Mouse (Mus musculus): ENCODE measurements around the gene Fiz1. TPM values are rescaled to one million over a fixed set of nuclear protein-coding genes. Genes with fewer than 3 reads are reported as not detected.
"Not testable (repeated sequence)": the region's sequence is repeated elsewhere in the genome, so short reads cannot be mapped to it uniquely, and the experiment has no call there.

Fiz1 gene
- polyA plus RNA-seq, 1 experiment from 2014 or later = 30.0 TPM

- DNase-seq (ENCODE audit: low spot score) = no peak
- no peak overlapping the region for H3K4me3 ChIP-seq (replicated peaks; ENCODE audit: low read length)
- WGBS = 82% methylated on average over 63 of the region's 63 CpGs
- H3K27me3 ChIP-seq (ENCODE audit: control insufficient read depth, insufficient read depth, low read length) = no peaks in the 10 kb centered on the region
- no peak overlapping the region for H3K27ac ChIP-seq
- no peak for ATAC-seq (ENCODE audit: low FRiP score)
- peaks cover 26% of the 10 kb centered on the region for H3K9me3 ChIP-seq (ENCODE audit: control insufficient read depth, low read length)
- H3K4me1 ChIP-seq (replicated peaks; ENCODE audit: control insufficient read depth, insufficient read depth, low read length) = no peaks in the 10 kb centered on the region
- peaks cover 80% of the 10 kb centered on the region for H3K36me3 ChIP-seq (replicated peaks; ENCODE audit: control insufficient read depth, insufficient read depth)
- H3K9ac ChIP-seq = no peak overlapping the region
- H3K4me2 ChIP-seq (replicated peaks) = no peak overlapping the region
Observed at GRCm38 (mm10) chr7:5030554-5031275, 16.2 kb upstream of the Fiz1 start.

- Histone ChIP-seq H3K4me3 (replicated peaks; ENCODE audit: low read length) (0 out of 2 replicates have a peak overlapping the region, but pooled peaks have one; percentile 7), H3K36me3 (replicated peaks; ENCODE audit: control insufficient read depth, insufficient read depth) (peaks cover 72% of the 10 kb centered on the region), H3K27me3 (ENCODE audit: control insufficient read depth, insufficient read depth, low read length) (no peaks in the 10 kb centered on the region), H3K4me1 (replicated peaks; ENCODE audit: control insufficient read depth, insufficient read depth, low read length) (no peaks in the 10 kb centered on the region), H3K9ac (no peak overlapping the region), H3K4me2 (replicated peaks) (no peak overlapping the region), H3K9me3 (ENCODE audit: control insufficient read depth, low read length) (peaks cover 26% of the 10 kb centered on the region), H3K27ac (no peak overlapping the region)
- no peak for ATAC-seq (ENCODE audit: low FRiP score)
- no peak for DNase-seq (ENCODE audit: low spot score)
- 93% methylated on average over 21 of the region's 21 CpGs for WGBS
Observed at GRCm38 (mm10) chr7:5029946-5030345, 15.4 kb upstream of the Fiz1 start.

GRCm38 (mm10) chr7:5029543-5029942 lies 15.0 kb upstream of the Fiz1 start:
- Histone ChIP-seq H3K9ac (no peak overlapping the region), H3K27me3 (ENCODE audit: control insufficient read depth, insufficient read depth, low read length) (no peaks in the 10 kb centered on the region), H3K36me3 (replicated peaks; ENCODE audit: control insufficient read depth, insufficient read depth) (peaks cover 69% of the 10 kb centered on the region), H3K4me2 (replicated peaks) (no peak overlapping the region), H3K27ac (no peak overlapping the region), H3K9me3 (ENCODE audit: control insufficient read depth, low read length) (peaks cover 26% of the 10 kb centered on the region), H3K4me1 (replicated peaks; ENCODE audit: control insufficient read depth, insufficient read depth, low read length) (no peaks in the 10 kb centered on the region), H3K4me3 (replicated peaks; ENCODE audit: low read length) (0 out of 2 replicates have a peak overlapping the region, but pooled peaks have one; percentile 7)
- ATAC-seq (ENCODE audit: low FRiP score) (no peak), DNase-seq (ENCODE audit: low spot score) (no peak)
- 97% methylated on average over 22 of the region's 22 CpGs for WGBS

GRCm38 (mm10) chr7:5021197-5021596 lies 6.7 kb upstream of the Fiz1 start:
- peaks cover 15% of the 10 kb centered on the region for H3K4me1 ChIP-seq (replicated peaks; ENCODE audit: control insufficient read depth, insufficient read depth, low read length)
- WGBS = 54% methylated on average over 5 of the region's 5 CpGs
- peaks cover 20% of the 10 kb centered on the region for H3K36me3 ChIP-seq (replicated peaks; ENCODE audit: control insufficient read depth, insufficient read depth)

GRCm38 (mm10) chr7:5020685-5021084 lies 6.2 kb upstream of the Fiz1 start:
- Histone ChIP-seq H3K9me3 (ENCODE audit: control insufficient read depth, low read length) (no peaks in the 10 kb centered on the region), H3K4me3 (replicated peaks; ENCODE audit: low read length) (peak overlapping the region; percentile 90), H3K4me2 (replicated peaks) (peak overlapping the region; percentile 66), H3K36me3 (replicated peaks; ENCODE audit: control insufficient read depth, insufficient read depth) (peaks cover 20% of the 10 kb centered on the region), H3K27me3 (ENCODE audit: control insufficient read depth, insufficient read depth, low read length) (no peaks in the 10 kb centered on the region), H3K9ac (peak overlapping the region; percentile 95), H3K27ac (peak overlapping the region; percentile 86), H3K4me1 (replicated peaks; ENCODE audit: control insufficient read depth, insufficient read depth, low read length) (peaks cover 20% of the 10 kb centered on the region)
- peak; percentile 49; the same call in 1 of the 2 replicates for ATAC-seq (ENCODE audit: low FRiP score)
- no peak for DNase-seq (ENCODE audit: low spot score)
- under 1% methylated on average over 15 of the region's 15 CpGs for WGBS

More at GRCm38 (mm10) chr7:5021197-5021596, 6.7 kb upstream of the Fiz1 start:
- Histone ChIP-seq H3K27me3 (ENCODE audit: control insufficient read depth, insufficient read depth, low read length) (no peaks in the 10 kb centered on the region), H3K4me2 (replicated peaks) (peak overlapping the region; percentile 66), H3K27ac (peak overlapping the region; percentile 86), H3K9ac (peak overlapping the region; percentile 95), H3K9me3 (ENCODE audit: control insufficient read depth, low read length) (no peaks in the 10 kb centered on the region), H3K4me3 (replicated peaks; ENCODE audit: low read length) (peak overlapping the region; percentile 90)
- ATAC-seq (ENCODE audit: low FRiP score) (no peak), DNase-seq (ENCODE audit: low spot score) (no peak)

- Histone ChIP-seq H3K4me1 (replicated peaks; ENCODE audit: control insufficient read depth, insufficient read depth, low read length) (peaks cover 20% of the 10 kb centered on the region), H3K27ac (peak within 1 kb of the TSS; percentile 86), H3K9ac (peak within 1 kb of the TSS; percentile 95), H3K4me3 (replicated peaks; ENCODE audit: low read length) (peak within 1 kb of the TSS; percentile 90), H3K36me3 (replicated peaks; ENCODE audit: control insufficient read depth, insufficient read depth) (peaks cover 20% of the 10 kb centered on the region), H3K4me2 (replicated peaks) (peak within 1 kb of the TSS; percentile 66), H3K9me3 (ENCODE audit: control insufficient read depth, low read length) (no peaks in the 10 kb centered on the region), H3K27me3 (ENCODE audit: control insufficient read depth, insufficient read depth, low read length) (no peaks in the 10 kb centered on the region)
- under 1% methylated on average over 49 of the region's 49 CpGs for WGBS
- peak; percentile 99 for DNase-seq (ENCODE audit: low spot score)
- ATAC-seq (ENCODE audit: low FRiP score) = peak; percentile 92
Observed at GRCm38 (mm10) chr7:5020000-5020681, 5.6 kb upstream of the Fiz1 start, which contains the start of the genes Zfp865 and Ccdc106. Zfp865 (plus strand) TSS chr7:5020376. Ccdc106 (plus strand) TSS chr7:5020553.

- not testable (repeated sequence) for H3K27me3 ChIP-seq (ENCODE audit: control insufficient read depth, insufficient read depth, low read length); ATAC-seq (ENCODE audit: low FRiP score); DNase-seq (ENCODE audit: low spot score); H3K9me3 ChIP-seq (ENCODE audit: control insufficient read depth, low read length)
- Histone ChIP-seq H3K4me3 (replicated peaks; ENCODE audit: low read length) (peak overlapping the region; percentile 90), H3K4me2 (replicated peaks) (peak overlapping the region; percentile 66), H3K9ac (0 out of 2 replicates have a peak overlapping the region, but pooled peaks have one; percentile 95), H3K36me3 (replicated peaks; ENCODE audit: control insufficient read depth, insufficient read depth) (peaks cover 20% of the 10 kb centered on the region), H3K4me1 (replicated peaks; ENCODE audit: control insufficient read depth, insufficient read depth, low read length) (peaks cover 20% of the 10 kb centered on the region), H3K27ac (peak overlapping the region; percentile 86)
- WGBS = 34% methylated on average over 8 of the region's 8 CpGs
Observed at GRCm38 (mm10) chr7:5019576-5019975, 5.1 kb upstream of the Fiz1 start.

- H3K27ac ChIP-seq = no peak overlapping the region
- 96% methylated on average over 21 of the region's 21 CpGs for WGBS
- DNase-seq (ENCODE audit: low spot score) (no peak), ATAC-seq (ENCODE audit: low FRiP score) (no peak)
- H3K27me3 ChIP-seq (ENCODE audit: control insufficient read depth, insufficient read depth, low read length) = no peaks in the 10 kb centered on the region
- H3K4me2 ChIP-seq (replicated peaks) = no peak overlapping the region
- no peak overlapping the region for H3K9ac ChIP-seq
- no peak overlapping the region for H3K4me3 ChIP-seq (replicated peaks; ENCODE audit: low read length)
- H3K4me1 ChIP-seq (replicated peaks; ENCODE audit: control insufficient read depth, insufficient read depth, low read length) = peaks cover 20% of the 10 kb centered on the region
- H3K9me3 ChIP-seq (ENCODE audit: control insufficient read depth, low read length) = no peaks in the 10 kb centered on the region
- peaks cover 15% of the 10 kb centered on the region for H3K36me3 ChIP-seq (replicated peaks; ENCODE audit: control insufficient read depth, insufficient read depth)
Observed at GRCm38 (mm10) chr7:5017931-5018330, 3.4 kb upstream of the Fiz1 start.

- no peak overlapping the region for H3K4me2 ChIP-seq (replicated peaks)
- H3K9ac ChIP-seq = no peak overlapping the region
- peaks cover 15% of the 10 kb centered on the region for H3K36me3 ChIP-seq (replicated peaks; ENCODE audit: control insufficient read depth, insufficient read depth)
- H3K27me3 ChIP-seq (ENCODE audit: control insufficient read depth, insufficient read depth, low read length) = no peaks in the 10 kb centered on the region
- no peak overlapping the region for H3K27ac ChIP-seq
- WGBS = 90% methylated on average over 16 of the region's 16 CpGs
- H3K4me1 ChIP-seq (replicated peaks; ENCODE audit: control insufficient read depth, insufficient read depth, low read length) = peaks cover 20% of the 10 kb centered on the region
- ATAC-seq (ENCODE audit: low FRiP score) (no peak), DNase-seq (ENCODE audit: low spot score) (no peak)
- H3K9me3 ChIP-seq (ENCODE audit: control insufficient read depth, low read length) = no peaks in the 10 kb centered on the region
- no peak overlapping the region for H3K4me3 ChIP-seq (replicated peaks; ENCODE audit: low read length)
Observed at GRCm38 (mm10) chr7:5017352-5017751, 2.9 kb upstream of the Fiz1 start.
